Mouse (Mus musculus): ENCODE measurements at regions not wholly inside any gene's neighbourhood (a gene's known extent, or its start where the extent isn't known, plus 50 kb on each side); places are given as distances from the start of the nearest gene placed in this dataset.

GRCm38 (mm10) chr7:124455659-124456058, 473.0 kb downstream of the Hs3st4 start:
- TF ChIP-seq CTCF (IDR thresholded peaks at IDR 0.05; ENCODE audit: low read depth) = no peak
- no peak for TF ChIP-seq EP300 (IDR thresholded peaks at IDR 0.05; ENCODE audit: low read depth)

Data from liver, postnatal 0 days (tissue).